Mouse (Mus musculus) liver, embryonic 16.5 days (tissue): ENCODE measurements around the gene Gucy2g. TPM values are rescaled to one million over a fixed set of nuclear protein-coding genes. Genes with fewer than 3 reads are reported as not detected.

Experiments used
- ATAC-seq: fragments of 200-750 bp; cut with Nextera tagmentation; 2 replicates; pipeline ENCODE4 v1.8.0; 2017; ENCODE audit warnings: low read depth, mild to moderate bottlenecking, moderate number of reproducible peaks, moderate library complexity
- H3K27ac ChIP-seq: fragments of 300-500 bp; sonication (generic); 2 replicates; pipeline ENCODE4 v1.5.1; 2014; ENCODE audit warnings: mild to moderate bottlenecking, low read length
- H3K27me3 ChIP-seq: fragments of 300-500 bp; sonication (generic); 2 replicates; pipeline ENCODE4 v1.6.1; 2014; ENCODE audit warnings: low read depth, low read length, mixed read lengths; ENCODE audit not compliant: control insufficient read depth, insufficient read depth
- H3K36me3 ChIP-seq: fragments of 300-500 bp; sonication (generic); 2 replicates; pipeline ENCODE4 v1.6.1; 2014; ENCODE audit warnings: mild to moderate bottlenecking; ENCODE audit not compliant: control insufficient read depth, insufficient read depth
- H3K4me1 ChIP-seq: fragments of 300-500 bp; sonication (generic); 2 replicates; pipeline ENCODE4 v1.6.1; 2014; ENCODE audit warnings: low read depth, low read length, mixed read lengths; ENCODE audit not compliant: control insufficient read depth
- H3K4me2 ChIP-seq: fragments of 300-500 bp; sonication (generic); 2 replicates; pipeline ENCODE4 v1.6.1; 2014; ENCODE audit warnings: low read depth, low read length, mixed read lengths
- H3K4me3 ChIP-seq: fragments of 300-500 bp; sonication (generic); 2 replicates; pipeline ENCODE4 v1.5.1; 2014; ENCODE audit warnings: low read depth, mild to moderate bottlenecking, low read length
- H3K9ac ChIP-seq: fragments of 300-500 bp; sonication (generic); 2 replicates; pipeline ENCODE4 v1.6.1; 2014; ENCODE audit warnings: low read depth, low read length
- H3K9me3 ChIP-seq: fragments of 300-500 bp; sonication (generic); replicated peaks from 2 replicates; pipeline ENCODE4 v1.6.1; 2016; ENCODE audit warnings: low read length; ENCODE audit not compliant: control insufficient read depth
- WGBS: fragments of 180-500 bp; shearing (Covaris S2); extraction: QIAGEN DNeasy Blood & Tissue Kit; methylation state at CpG from one replicate; pipeline ENCODE4 v1.1.7; 2014; ENCODE audit not compliant: insufficient replicate concordance; 5-methylcytosine and 5-hydroxymethylcytosine counted together
- polyA plus RNA-seq: library from polyadenylated mRNA; unstranded; fragments of >200 nt; fragmentation: Nextera tagmentation; extraction: Ambion mirVana; gene quantifications from 2 replicates; pipeline ENCODE4 v1.2.1, GENCODE M21; 2015

Gucy2g gene
- polyA plus RNA-seq, 1 experiment from 2014 or later: 0.02 TPM

GRCm38 (mm10) chr19:55268150-55268549 is 27.1 kb upstream of the Gucy2g start:
- H3K4me3 ChIP-seq: no peak overlapping the region
- H3K9me3 ChIP-seq: no peaks in the 10 kb centered on the region
- no peak overlapping the region for H3K27ac ChIP-seq
- WGBS: 60% methylated on average over 3 of the region's 3 CpGs
- 0 out of 2 replicates have a peak, but pooled peaks cover 2% of the 10 kb centered on the region for H3K36me3 ChIP-seq
- H3K9ac ChIP-seq: no peak overlapping the region
- no peaks in the 10 kb centered on the region for H3K27me3 ChIP-seq
- H3K4me2 ChIP-seq: no peak overlapping the region
- peaks cover 29% of the 10 kb centered on the region for H3K4me1 ChIP-seq
- no peak for ATAC-seq

GRCm38 (mm10) chr19:55266786-55267185 is 25.8 kb upstream of the Gucy2g start:
- Histone ChIP-seq H3K36me3 (0 out of 2 replicates have a peak, but pooled peaks cover 2% of the 10 kb centered on the region), H3K27ac (no peak overlapping the region; the same call in 1 of the 2 replicates), H3K9me3 (no peaks in the 10 kb centered on the region), H3K4me1 (peaks cover 24% of the 10 kb centered on the region), H3K4me2 (no peak overlapping the region), H3K4me3 (no peak overlapping the region), H3K27me3 (no peaks in the 10 kb centered on the region), H3K9ac (no peak overlapping the region)
- WGBS: 87% methylated on average over 3 of the region's 3 CpGs
- no peak for ATAC-seq

GRCm38 (mm10) chr19:55265269-55265668 is 24.2 kb upstream of the Gucy2g start:
- Histone ChIP-seq H3K4me3 (no peak overlapping the region), H3K9me3 (no peaks in the 10 kb centered on the region), H3K4me1 (peaks cover 16% of the 10 kb centered on the region), H3K36me3 (0 out of 2 replicates have a peak, but pooled peaks cover 2% of the 10 kb centered on the region), H3K27me3 (no peaks in the 10 kb centered on the region), H3K9ac (no peak overlapping the region), H3K4me2 (no peak overlapping the region), H3K27ac (no peak overlapping the region)
- 39% methylated on average over 3 of the region's 3 CpGs for WGBS
- no peak for ATAC-seq

- no peaks in the 10 kb centered on the region for H3K36me3 ChIP-seq
- peak overlapping the region; percentile 0; the same call in 1 of the 2 replicates for H3K4me2 ChIP-seq
- 51% methylated on average over 12 of the region's 12 CpGs for WGBS
- no peak overlapping the region for H3K9ac ChIP-seq
- H3K9me3 ChIP-seq: no peaks in the 10 kb centered on the region
- H3K4me3 ChIP-seq: no peak overlapping the region
- no peak for ATAC-seq
- H3K27ac ChIP-seq: peak overlapping the region; percentile 10; the same call in 1 of the 2 replicates
- peaks cover 51% of the 10 kb centered on the region for H3K4me1 ChIP-seq
- H3K27me3 ChIP-seq: no peaks in the 10 kb centered on the region
These were observed 19.6 kb upstream of the Gucy2g start for GRCm38 (mm10) chr19:55260389-55261184.

GRCm38 (mm10) chr19:55258514-55258913 is 17.5 kb upstream of the Gucy2g start:
- Histone ChIP-seq H3K9me3 (no peaks in the 10 kb centered on the region), H3K4me1 (peaks cover 56% of the 10 kb centered on the region), H3K9ac (no peak overlapping the region), H3K4me3 (no peak overlapping the region), H3K4me2 (no peak overlapping the region), H3K27me3 (no peaks in the 10 kb centered on the region), H3K36me3 (no peaks in the 10 kb centered on the region), H3K27ac (peak overlapping the region; percentile 8; the same call in 1 of the 2 replicates)
- 0 out of 2 replicates have a peak, but pooled peaks have one; percentile 2 for ATAC-seq
- 55% methylated on average over 5 of the region's 5 CpGs for WGBS

- ATAC-seq: peak; percentile 61
- H3K4me1 ChIP-seq: peaks cover 60% of the 10 kb centered on the region
- no peaks in the 10 kb centered on the region for H3K9me3 ChIP-seq
- no peak overlapping the region for H3K9ac ChIP-seq
- 30% methylated on average over 5 of the region's 5 CpGs for WGBS
- no peaks in the 10 kb centered on the region for H3K36me3 ChIP-seq
- H3K4me3 ChIP-seq: no peak overlapping the region
- H3K27ac ChIP-seq: peak overlapping the region; percentile 67
- 0 out of 2 replicates have a peak overlapping the region, but pooled peaks have one; percentile 4 for H3K4me2 ChIP-seq
- H3K27me3 ChIP-seq: no peaks in the 10 kb centered on the region
These were observed 16.8 kb upstream of the Gucy2g start for GRCm38 (mm10) chr19:55257656-55258375.

GRCm38 (mm10) chr19:55256156-55256555 is 15.1 kb upstream of the Gucy2g start:
- Histone ChIP-seq H3K4me3 (no peak overlapping the region), H3K9ac (no peak overlapping the region), H3K27me3 (no peaks in the 10 kb centered on the region), H3K36me3 (no peaks in the 10 kb centered on the region), H3K4me2 (no peak overlapping the region), H3K9me3 (no peaks in the 10 kb centered on the region), H3K27ac (no peak overlapping the region), H3K4me1 (peaks cover 64% of the 10 kb centered on the region)
- 73% methylated on average over 9 of the region's 9 CpGs for WGBS
- no peak for ATAC-seq

GRCm38 (mm10) chr19:55254513-55255016 is 13.5 kb upstream of the Gucy2g start:
- Histone ChIP-seq H3K27ac (peak overlapping the region; percentile 84), H3K36me3 (no peaks in the 10 kb centered on the region), H3K9me3 (no peaks in the 10 kb centered on the region), H3K4me2 (peak overlapping the region; percentile 69), H3K4me3 (peak overlapping the region; percentile 70), H3K4me1 (peaks cover 63% of the 10 kb centered on the region), H3K9ac (peak overlapping the region; percentile 77), H3K27me3 (no peaks in the 10 kb centered on the region)
- 7% methylated on average over 5 of the region's 5 CpGs for WGBS
- ATAC-seq: peak; percentile 40
